Mouse (Mus musculus) common myeloid progenitor, adult 5-6 weeks (primary cell): ENCODE data around the gene Ift57. TPM values are rescaled to one million over a fixed set of nuclear protein-coding genes. Genes with fewer than 3 reads are reported as not detected.
A peak's percentile ranks its signal among the peaks of the same experiment; 100 is the strongest.

Source experiments
- ATAC-seq: replicated peaks from 2 replicates; pipeline ENCODE4 v1.8.0; 2016; ENCODE audit warnings: low read depth, mild to moderate bottlenecking, moderate TSS enrichment, inconsistent platforms; ENCODE audit not compliant: poor library complexity, severe bottlenecking
- total RNA-seq: library from RNA; stranded (forward); fragments of 200-1000, 187-1606 nt; gene quantifications from 2 replicates; pipeline ENCODE4 v1.2.3, GENCODE M21; 2017

Ift57 gene
- total RNA-seq, result 49.5 and 70.0 TPM in 2 replicates

DNA sequence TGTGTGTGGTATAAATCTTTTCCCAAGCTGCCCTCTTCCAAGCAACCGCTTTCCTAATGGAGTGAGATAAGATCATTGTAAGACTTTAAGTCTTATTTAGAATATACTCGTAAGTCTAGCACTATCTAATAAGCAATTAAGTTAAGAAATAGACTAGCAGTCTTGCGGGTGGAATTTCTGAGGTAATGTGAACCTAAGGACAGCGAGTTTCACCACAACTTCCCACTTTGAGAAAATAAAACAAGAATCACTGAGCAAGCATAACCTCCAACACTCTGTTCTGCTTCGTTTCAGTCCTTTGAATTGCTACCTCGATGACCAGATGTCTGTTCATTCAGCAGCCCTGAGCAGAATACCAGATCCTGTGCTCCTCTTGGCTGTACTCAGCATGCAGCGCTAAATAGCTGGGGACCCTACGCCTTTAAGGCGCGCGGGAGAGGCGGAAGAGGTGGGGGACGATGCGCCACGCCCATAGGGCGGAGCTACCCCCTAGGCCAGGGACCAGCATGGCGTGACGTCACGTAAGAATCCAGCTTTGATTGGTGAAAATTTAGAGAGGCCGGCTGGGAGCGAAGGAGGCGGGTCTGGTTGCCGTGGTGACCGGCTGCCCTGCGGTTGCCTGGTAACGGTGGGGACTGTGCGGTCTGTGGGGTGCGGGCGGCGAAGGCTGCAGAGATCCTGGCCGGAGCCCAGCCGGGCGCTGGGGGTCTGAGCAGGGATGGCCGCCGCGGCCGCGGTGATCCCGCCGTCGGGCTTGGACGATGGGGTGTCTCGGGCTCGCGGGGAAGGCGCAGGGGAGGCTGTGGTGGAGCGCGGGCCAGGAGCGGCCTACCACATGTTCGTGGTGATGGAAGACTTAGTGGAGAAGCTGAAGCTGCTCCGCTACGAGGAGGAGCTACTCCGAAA, at the start of gene Ift57:
Gene Ift57, plus strand, starts transcription at position 614 of the 906 bp plus-strand sequence.
- peak; percentile 97 for ATAC-seq

DNA sequence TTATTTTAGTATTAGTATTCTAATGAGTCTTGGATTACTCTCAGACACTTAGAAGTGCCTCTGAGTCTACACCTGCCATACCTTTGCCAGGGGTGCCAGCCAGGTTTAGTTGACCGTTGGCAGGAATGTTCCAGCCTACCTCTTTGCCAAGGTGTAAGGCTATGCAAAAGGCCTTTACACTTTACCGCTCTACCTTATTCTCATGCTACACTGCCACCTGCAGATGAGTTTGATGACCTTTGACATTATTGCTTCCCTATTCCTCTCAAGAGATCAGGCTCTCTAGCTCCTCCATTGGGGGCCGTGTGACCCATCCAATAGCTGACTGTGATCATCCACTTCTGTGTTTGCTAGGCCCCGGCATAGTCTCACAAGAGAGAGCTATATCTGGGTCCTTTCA, 41.9 kb upstream of the Ift57 start:
- ATAC-seq, result no peak

DNA sequence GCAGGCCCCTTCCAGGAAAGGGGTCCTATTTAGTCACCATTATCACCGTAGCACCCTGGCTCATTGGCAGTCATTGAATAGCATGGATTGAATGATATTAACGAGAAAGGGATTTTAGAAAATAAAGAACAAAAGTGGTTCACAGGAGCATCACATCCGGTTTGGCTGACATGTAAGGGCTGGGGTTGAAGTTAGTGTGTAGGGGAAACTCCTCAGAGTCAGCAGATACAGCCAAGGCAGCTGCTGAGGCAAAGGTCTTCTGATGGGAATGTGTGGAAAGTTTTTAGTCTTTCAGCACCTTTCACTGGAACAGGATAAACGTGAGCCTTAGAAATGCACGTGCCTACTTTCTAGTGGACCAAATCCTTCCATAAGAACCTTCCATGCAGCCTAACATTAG, 41.0 kb upstream of the Ift57 start:
- ATAC-seq, result no peak

DNA sequence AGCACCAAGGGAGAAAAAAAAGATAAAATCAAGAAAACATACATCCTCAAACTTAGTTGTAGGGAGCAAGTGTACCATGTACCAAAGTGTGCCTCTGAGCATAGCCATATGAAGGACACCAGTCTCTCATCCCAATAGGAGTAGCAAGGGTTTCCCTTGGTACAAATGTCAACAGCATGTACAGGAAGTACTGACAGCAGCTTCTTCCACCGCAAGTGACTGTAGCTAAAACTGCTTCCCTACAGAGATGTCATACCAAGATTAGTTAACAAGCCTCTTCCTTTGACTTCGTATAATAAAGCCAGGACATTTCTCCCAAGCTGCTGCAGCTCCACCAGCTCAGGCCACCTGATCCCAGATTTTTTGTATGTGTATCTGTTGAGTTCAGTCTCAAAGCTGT, 39.9 kb upstream of the Ift57 start:
- 0 out of 2 replicates have a peak, but pooled peaks have one; percentile 42 for ATAC-seq

DNA sequence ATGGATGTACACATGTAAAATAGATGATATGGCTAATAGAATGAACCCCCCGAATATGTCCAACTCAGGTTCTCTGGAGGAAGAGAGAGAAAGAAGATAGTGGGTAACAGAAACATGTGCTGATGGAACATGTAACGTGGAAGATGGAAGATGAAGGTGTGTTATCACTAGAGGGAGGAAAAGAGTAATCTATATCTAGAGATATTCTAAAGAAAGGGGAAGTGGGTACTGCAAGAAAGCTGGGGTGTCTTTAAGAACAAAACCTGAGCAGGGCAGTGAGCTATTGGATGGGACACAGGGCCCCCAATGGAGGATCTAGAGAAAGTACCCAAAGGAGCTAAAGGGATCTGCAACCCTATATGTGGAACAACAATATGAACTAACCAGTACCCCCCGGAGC, 38.9 kb upstream of the Ift57 start:
- peak; percentile 68; the same call in 1 of the 2 replicates for ATAC-seq

DNA sequence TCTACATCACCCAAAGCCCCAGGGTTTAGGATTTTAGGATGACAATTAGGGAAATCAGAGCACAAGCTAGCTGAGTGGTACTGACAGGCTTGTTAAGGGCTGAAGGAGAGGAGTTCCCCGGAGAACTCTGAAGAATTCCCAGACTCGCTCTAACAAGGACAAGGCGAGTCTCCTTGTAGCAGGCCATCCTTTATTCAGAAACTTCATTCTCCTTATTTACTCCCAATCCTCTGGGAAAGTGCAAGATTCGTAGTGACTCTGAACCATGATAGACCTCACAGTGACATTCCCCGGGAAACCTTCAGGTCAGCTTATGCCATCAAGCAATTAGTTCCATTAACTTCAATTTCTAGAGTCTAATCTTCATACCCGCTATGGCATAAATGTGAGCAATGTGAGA, 36.8 kb upstream of the Ift57 start:
- no peak for ATAC-seq

DNA sequence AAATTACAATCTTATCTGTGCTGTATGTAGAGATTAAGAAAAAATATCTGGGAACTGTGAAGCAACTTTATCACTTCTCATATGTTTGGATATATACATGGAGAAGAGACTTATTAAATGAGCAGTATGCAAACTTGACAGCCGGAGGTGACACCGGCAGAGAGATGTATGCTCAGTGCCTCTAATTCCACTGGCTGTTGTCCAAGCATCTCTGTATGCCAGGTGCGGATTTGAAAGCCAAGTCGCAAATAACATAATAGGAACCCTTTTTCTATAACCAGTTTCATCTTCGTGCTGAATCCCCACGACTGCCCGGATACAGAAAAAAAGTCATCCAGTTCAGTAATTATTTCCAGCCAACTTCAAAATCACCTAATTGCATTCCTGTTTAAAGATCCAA, 34.4 kb upstream of the Ift57 start:
- ATAC-seq, result no peak

DNA sequence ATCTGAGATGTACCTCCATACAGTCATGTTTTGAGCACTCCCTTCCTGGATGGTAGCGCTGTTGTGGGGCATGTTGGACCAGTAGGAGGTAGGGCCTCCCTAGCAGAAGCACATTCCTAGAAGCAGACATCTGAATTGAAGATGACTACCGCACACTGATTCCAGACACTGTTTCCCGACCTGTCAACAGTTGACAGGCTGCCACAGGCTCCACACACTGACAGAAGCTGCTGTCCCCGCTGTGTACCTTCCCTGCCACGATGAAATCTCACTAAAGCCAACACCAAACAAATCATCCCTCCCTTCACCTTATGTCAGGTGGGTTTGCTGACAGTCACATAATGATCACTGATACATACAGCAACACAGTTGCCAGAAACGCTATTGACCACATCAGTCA, 19.4 kb upstream of the Ift57 start:
- no peak for ATAC-seq

DNA sequence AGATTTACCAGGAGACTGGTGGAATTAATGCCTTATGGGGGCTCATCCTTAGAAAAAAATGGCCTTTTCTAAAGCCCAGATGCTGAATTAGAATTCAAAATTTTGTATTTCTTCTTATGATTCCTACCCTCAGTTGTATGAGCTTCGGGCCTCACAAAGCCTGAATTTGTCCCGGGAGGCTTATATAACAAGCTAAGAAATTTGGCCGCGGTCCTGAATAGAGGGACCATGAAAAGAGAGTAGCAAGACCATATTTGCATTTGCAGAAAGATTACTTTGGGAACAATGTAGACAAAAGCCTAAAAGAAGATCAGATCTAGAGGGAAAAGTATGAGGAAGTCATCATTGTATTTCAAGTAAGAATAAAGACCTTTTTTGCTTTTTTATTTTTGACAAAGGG, 14.1 kb upstream of the Ift57 start:
- ATAC-seq, result no peak

DNA sequence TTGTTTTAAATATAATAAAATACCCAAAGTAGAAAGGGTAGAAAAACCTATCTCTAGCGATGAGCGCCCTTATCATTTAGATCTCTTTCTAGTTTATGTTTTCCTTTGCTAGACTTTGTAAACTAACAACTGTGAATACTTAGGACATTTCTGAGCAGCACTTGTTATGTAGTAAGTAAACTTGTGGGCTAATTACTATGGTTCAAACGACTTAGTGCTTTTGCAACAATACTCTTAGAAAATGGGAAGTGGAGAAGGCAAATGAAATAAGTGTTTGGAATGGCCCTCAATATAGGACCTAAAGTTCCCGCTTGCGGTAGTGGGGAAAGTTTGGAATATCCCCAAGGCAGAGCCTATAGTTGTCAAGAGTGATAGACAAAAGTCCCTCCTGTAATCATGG, 788 bp downstream of the Ift57 start:
- no peak for ATAC-seq

DNA sequence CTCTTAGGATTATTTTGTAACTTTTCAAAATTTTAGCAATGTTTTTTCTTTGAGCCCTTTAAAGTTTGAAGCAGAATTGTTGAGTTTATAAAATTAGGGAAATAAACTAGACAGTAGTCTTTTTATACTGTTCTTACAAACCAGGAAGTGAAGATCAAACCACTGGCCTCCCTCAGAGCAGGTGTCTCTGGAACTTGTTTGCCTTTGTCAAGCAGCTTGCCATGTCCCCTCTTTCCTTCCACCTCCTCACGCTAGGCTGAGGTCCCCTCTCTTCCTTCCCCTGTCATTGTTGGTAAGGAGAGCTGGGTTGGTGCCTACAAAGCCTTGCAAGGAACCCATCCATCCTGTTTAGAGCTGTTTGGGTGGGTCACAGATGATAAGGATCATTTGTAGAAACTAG, 9.0 kb downstream of the Ift57 start:
- ATAC-seq, result peak; percentile 36; the same call in 1 of the 2 replicates

DNA sequence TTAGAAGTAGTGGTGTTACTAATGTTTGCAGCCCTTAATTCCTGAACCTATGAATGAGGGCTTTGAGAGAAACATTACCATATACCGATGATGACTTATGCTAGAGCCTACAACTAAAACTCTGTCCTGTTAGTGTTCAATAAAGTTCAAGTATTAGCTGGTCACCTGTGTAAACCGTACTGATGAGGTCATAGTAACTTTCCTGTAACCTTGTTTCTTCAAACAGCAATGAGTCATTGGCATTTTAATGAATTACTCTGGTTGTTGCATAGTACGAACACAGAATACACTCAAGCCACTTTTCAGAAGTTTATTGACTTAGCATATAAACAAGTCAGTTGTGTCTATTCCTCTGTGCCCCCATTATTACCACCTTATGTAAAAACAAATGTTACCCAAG, 11.2 kb downstream of the Ift57 start:
- ATAC-seq, result no peak

DNA sequence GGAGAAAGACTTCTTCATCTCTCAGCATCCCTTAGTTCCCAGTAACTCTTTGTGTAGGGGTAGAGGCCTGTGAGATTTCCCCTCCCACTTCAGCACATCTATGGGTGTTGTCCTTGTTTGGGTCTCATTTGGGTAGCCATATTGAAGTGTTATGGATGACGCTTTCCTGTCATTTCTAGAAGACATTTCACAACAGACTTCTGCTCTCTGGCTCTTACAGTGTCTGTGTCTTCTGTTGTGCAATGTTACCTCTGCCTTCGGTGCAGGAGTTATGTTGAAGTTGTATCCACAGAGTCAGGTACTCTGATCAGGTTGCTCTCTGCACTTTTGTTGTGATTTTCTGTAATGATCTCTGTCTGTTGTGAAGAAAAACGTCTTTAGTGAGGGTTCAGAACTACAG, 14.3 kb downstream of the Ift57 start:
- ATAC-seq, result no peak

DNA sequence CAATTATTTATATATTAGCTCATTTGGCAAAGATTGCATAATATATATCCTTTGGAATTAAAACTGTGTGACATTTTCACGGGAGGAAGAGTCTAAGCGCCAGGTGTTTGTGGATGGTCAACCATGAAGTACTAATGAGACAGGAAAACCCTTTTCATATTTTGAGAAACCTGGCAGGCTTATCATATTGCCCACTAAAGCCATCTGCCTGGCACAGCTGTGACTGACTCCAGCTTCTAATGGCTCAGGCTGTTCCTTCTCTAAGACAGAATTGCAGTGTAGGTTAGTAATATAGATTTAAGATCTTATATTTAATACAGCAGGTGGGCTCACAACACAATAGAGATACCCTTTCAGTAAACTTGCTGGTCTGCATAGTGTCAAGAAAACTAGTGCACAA, 21.6 kb downstream of the Ift57 start:
- no peak for ATAC-seq

DNA sequence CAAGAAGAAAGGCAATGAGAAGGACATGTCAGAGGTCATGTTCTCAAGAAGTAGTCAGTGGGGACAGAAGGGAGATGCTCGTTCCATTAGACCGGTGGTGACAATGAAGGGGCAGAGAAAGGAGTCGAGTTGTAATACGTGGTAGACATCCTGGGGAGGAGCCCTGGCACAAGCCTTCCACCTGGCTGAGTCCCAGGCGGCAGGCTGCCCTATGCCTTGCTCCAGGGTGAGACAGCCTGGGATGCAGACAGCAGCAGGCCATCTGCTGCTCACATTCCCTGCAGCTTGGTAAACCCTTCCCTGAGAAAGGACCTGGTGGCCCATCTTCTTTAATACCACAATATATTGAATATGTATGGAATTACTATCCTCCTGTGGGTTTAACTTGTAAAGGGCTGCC, 22.6 kb downstream of the Ift57 start:
- ATAC-seq, result no peak

DNA sequence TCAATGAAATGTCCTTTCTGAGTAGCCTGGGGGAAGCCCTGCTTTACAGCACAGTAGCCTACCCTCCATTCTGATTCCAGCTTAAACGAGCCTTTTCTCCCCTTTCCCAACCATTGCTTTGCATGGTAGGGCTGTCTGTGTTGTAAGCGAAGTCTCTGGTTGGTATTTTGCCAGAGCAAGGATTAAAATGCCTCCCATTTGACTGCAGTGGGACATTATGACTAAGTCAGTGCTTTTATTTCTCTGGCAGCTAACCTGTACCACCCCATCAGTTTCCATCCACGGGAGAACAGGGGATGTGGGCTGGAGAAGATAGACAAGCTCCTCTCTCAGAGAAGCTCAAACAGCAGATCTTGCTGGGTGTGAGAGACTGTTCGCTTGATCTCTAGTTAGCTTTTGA, 24.2 kb downstream of the Ift57 start:
- no peak for ATAC-seq

DNA sequence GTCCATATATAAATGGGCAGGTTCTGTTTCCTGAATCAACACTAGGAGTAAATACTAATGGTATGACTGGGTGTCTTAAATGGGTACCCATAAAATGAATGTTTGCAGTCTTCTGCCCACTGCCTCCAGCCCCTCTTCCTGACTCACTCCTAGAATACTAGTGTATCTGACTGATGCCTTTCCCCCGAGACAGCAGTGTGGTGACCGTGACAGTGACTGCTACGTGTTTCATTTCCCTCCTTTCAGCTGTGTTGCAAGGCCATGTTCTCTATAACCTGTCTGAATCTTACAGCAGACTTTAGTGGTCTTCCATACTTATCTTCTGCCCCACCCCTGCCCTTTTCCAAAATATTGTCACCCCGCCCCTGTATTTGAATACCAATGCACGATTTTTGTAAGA, 25.2 kb downstream of the Ift57 start:
- ATAC-seq, result 0 out of 2 replicates have a peak, but pooled peaks have one; percentile 39

DNA sequence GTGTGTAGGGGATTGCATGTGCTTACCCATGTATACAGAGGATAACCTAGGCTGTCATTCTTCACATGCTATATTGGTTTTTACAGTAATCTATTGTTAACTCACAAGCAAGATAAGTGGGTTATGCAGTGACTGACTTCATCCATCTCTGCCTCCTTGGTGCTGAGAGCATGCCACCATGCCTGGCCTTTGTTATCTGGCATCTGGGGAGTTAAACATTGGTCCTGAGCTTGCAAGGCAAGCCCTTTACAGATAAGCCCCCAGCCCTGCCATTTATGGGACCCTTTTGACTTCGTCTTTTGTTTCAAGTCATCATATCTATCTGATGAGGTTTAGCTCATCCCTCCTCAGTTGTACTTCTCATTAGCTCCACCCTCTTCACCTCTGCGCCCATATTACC, 25.9 kb downstream of the Ift57 start:
- ATAC-seq, result no peak

DNA sequence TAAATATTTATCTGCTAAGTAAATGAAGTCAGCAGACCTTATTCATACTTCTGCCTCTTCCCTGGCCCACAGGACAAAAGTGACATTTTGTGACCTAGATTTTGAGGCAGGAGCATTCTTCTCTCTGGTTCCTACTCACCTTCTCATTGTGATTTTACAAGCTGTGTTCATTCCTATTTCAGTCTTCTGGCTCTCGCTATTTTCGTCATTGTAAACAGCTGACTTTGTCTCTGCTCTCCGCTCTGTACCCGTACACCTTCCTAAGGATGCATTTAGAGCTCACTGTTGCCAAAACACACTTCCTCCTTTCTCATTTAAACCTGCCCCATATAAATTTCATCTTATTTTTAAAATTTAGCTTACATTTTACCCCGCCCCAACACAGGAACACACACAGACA, 26.4 kb downstream of the Ift57 start:
- ATAC-seq, result no peak

DNA sequence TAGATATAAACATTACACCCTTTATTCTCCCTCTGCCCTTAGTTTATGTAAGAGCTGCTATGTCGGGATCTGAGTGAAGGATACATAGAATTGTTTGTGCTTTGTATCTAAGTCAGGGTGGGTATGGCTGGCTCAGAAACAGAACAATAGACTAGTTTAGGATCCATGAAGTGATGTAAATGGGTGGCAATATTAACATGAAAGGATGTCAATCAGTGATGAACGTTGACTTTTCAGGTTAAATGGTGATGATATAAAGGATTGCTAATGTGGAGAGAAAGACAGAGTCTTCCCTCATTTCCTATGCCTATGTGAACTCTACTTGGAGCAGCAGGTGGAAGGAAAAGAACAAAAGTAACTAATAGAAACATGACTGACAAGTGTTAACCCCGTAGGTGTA, 27.2 kb downstream of the Ift57 start:
- no peak for ATAC-seq

DNA sequence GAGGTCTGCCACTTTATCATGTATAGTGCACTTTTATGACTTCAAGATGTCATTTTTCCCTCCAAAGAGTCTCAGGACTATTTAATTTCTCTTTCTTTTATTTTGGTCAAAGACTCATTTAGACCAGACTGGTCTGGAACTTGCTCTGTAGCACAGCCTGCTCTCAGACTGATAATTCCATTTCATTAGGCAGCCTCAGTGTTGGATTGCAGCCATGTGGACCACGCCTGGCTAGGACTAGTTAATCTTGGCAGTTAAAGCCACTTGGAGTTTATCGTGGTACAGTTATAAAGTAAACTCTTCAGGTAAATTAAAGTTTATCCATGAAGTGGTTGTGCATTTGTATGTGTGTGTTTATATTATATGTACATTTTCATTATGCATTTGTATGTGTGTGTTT, 27.7 kb downstream of the Ift57 start:
- 0 out of 2 replicates have a peak, but pooled peaks have one; percentile 66 for ATAC-seq

DNA sequence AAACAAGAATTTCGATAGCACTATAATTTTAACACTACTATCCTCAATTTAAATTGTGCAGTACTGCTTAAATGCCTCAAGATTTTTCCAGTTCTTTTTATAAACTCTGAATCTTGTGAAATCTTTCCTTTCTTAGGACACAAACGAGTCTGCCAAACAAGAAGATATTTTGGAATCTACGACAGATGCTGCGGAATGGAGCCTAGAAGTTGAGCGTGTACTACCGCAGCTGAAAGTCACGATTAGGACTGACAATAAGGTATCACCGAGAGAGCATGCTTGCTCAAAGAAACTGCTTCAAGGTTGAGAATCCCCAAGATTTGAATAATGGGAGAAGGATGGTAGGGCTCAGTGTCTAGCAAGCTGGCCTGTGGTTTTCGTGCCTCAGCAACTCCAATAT, 37.5 kb downstream of the Ift57 start:
- no peak for ATAC-seq
